15 mouse cellular contexts compared by ENCODE assay signal in genomic region chrX:13655906-13656305, GRCm38 (mm10). TPM values are rescaled to one million over a fixed set of nuclear protein-coding genes. Genes with fewer than 3 reads are reported as not detected.
DNase-seq lines count a peak whose midpoint lies in the region; ATAC-seq and TF ChIP-seq lines count a peak whose summit lies in the region.
"Had no signal": no experiment of that assay in that cellular context is flagged by ENCODE, and none has a peak within 500 bp of the region (broad histone marks: within the 10 kb centered on the region; RNA-seq: fewer than 3 reads in every experiment).

No protein-coding gene starts in this region.

- H3K4me1 ChIP-seq in liver, embryonic 14.5 days (replicated peaks; ENCODE audit: control insufficient read depth in 2 of 2, insufficient read depth in 2 of 2, low read length in 1 of 2): peaks cover 0 to 20% of the 10 kb centered on the region in 2 experiments; a peak in 2 of 4 replicates
- no peaks in the 10 kb centered on the region for H3K4me1 ChIP-seq in hindbrain, embryonic 13.5 days (replicated peaks)
- no peaks in the 10 kb centered on the region for H3K4me1 ChIP-seq in forebrain, embryonic 14.5 days (ENCODE audit: control insufficient read depth, insufficient read depth, low read length)
- 0 out of 2 replicates have a peak, but pooled peaks cover 2% of the 10 kb centered on the region for H3K4me1 ChIP-seq in cerebellum, adult 2 months (ENCODE audit: control insufficient read depth, insufficient read depth, low read length)
- H3K4me1 ChIP-seq: midbrain, embryonic 12.5 days had no signal

- no peaks in the 10 kb centered on the region for H3K9me3 ChIP-seq in liver, embryonic 14.5 days (ENCODE audit: control insufficient read depth, low read length)
- no peaks in the 10 kb centered on the region for H3K9me3 ChIP-seq in hindbrain, embryonic 13.5 days
- H3K9me3 ChIP-seq in forebrain, embryonic 14.5 days (replicated peaks; ENCODE audit: control insufficient read depth, low read length): no peaks in the 10 kb centered on the region
- H3K9me3 ChIP-seq: midbrain, embryonic 12.5 days had no signal

- TF ChIP-seq CTCF in layer of hippocampus, adult 2 months (conservative IDR thresholded peaks at IDR 0.05): no peak
- no peak for TF ChIP-seq CTCF in liver, embryonic 14.5 days (IDR thresholded peaks at IDR 0.05; ENCODE audit: low read depth)
- no peak for TF ChIP-seq CTCF in cerebellum, adult 2 months (IDR thresholded peaks at IDR 0.05; ENCODE audit: borderline replicate concordance, insufficient read depth, low read depth, low read length)

- no peaks in the 10 kb centered on the region for H3K27me3 ChIP-seq in liver, embryonic 14.5 days (ENCODE audit: control insufficient read depth, insufficient read depth, low read length)
- no peaks in the 10 kb centered on the region for H3K27me3 ChIP-seq in hindbrain, embryonic 13.5 days
- H3K27me3 ChIP-seq in forebrain, embryonic 14.5 days (replicated peaks; ENCODE audit: control insufficient read depth, insufficient read depth, low read length): no peaks in the 10 kb centered on the region
- no peaks in the 10 kb centered on the region for H3K27me3 ChIP-seq in cerebellum, adult 2 months (ENCODE audit: control insufficient read depth, insufficient read depth, low read length)
- H3K27me3 ChIP-seq: midbrain, embryonic 12.5 days had no signal

- H3K27ac ChIP-seq in layer of hippocampus, adult 2 months: peak overlapping the region; percentile 76
- no peak overlapping the region for H3K27ac ChIP-seq in liver, embryonic 14.5 days
- H3K27ac ChIP-seq in hindbrain, embryonic 13.5 days: no peak overlapping the region
- H3K27ac ChIP-seq in forebrain, embryonic 14.5 days (ENCODE audit: low read depth, low read length): no peak overlapping the region
- no peak overlapping the region for H3K27ac ChIP-seq in cerebellum, adult 2 months (ENCODE audit: insufficient read depth, low read length)
- H3K27ac ChIP-seq: midbrain, embryonic 12.5 days had no signal

- no peak for DNase-seq in layer of hippocampus, adult 2 months (ENCODE audit: low spot score in 2 of 2)
- no peak for DNase-seq in layer of hippocampus, postnatal 25 days (ENCODE audit: extremely low spot score in 1 of 2, low spot score in 1 of 2)
- DNase-seq in A20 (ENCODE audit: low read depth, low spot score): peak; percentile 69
- DNase-seq in liver, embryonic 14.5 days (ENCODE audit: low read depth in 3 of 3, low spot score in 3 of 3): no peak
- DNase-seq in forebrain, embryonic 14.5 days (ENCODE audit: low spot score): no peak
- DNase-seq in cerebellum, adult 2 months: no peak
- DNase-seq: adrenal gland, adult 8-10 months; heart, postnatal 14 days; kidney, postnatal 14 days; retina, postnatal 1 day had no signal

- H3K9ac ChIP-seq in liver, embryonic 14.5 days (replicated peaks): peak overlapping the region; percentile 27; the same call in 1 of the 2 replicates
- no peak overlapping the region for H3K9ac ChIP-seq in hindbrain, embryonic 13.5 days
- H3K9ac ChIP-seq in forebrain, embryonic 14.5 days (ENCODE audit: low read length): no peak overlapping the region
- H3K9ac ChIP-seq: midbrain, embryonic 12.5 days had no signal

- TF ChIP-seq POLR2A in cerebellum, adult 2 months (IDR thresholded peaks at IDR 0.05; ENCODE audit: borderline replicate concordance, insufficient read depth, low read length): no peak

- no peak for TF ChIP-seq EP300 in liver, embryonic 14.5 days (IDR thresholded peaks at IDR 0.05; ENCODE audit: low read depth)

- no peak overlapping the region for H3K4me3 ChIP-seq in layer of hippocampus, adult 2 months
- H3K4me3 ChIP-seq in liver, embryonic 14.5 days (ENCODE audit: insufficient read depth in 1 of 2, low read depth in 2 of 2, low read length in 2 of 2): 0 out of 4 replicates have a peak overlapping the region, but pooled peaks of 1 of the 2 experiments have one; percentile 14
- H3K4me3 ChIP-seq in hindbrain, embryonic 13.5 days: no peak overlapping the region
- H3K4me3 ChIP-seq in forebrain, embryonic 14.5 days (ENCODE audit: low read depth, low read length): no peak overlapping the region
- no peak overlapping the region for H3K4me3 ChIP-seq in cerebellum, adult 2 months (replicated peaks; ENCODE audit: insufficient read depth, low read depth, low read length)
- H3K4me3 ChIP-seq: midbrain, embryonic 12.5 days had no signal

- WGBS in liver, embryonic 14.5 days (ENCODE audit: insufficient replicate concordance): 41% methylated on average over 6 of the region's 6 CpGs
- WGBS in hindbrain, embryonic 13.5 days: 87% methylated on average over 6 of the region's 6 CpGs
- 85% methylated on average over 6 of the region's 6 CpGs for WGBS in forebrain, embryonic 14.5 days
- WGBS in cerebellum, adult 2 months: 70% methylated on average over 6 of the region's 6 CpGs

- peak; percentile 34 for ATAC-seq in activated CD4-positive, CD25-positive, alpha-beta regulatory T cell, adult 4 months
- ATAC-seq in liver, embryonic 14.5 days (ENCODE audit: insufficient read depth): no peak
- ATAC-seq in hindbrain, embryonic 13.5 days (ENCODE audit: low FRiP score): no peak
- ATAC-seq in forebrain, embryonic 14.5 days: no peak

- peak overlapping the region; percentile 51 for H3K4me2 ChIP-seq in liver, embryonic 14.5 days (ENCODE audit: low read depth)
- no peak overlapping the region for H3K4me2 ChIP-seq in hindbrain, embryonic 13.5 days
- no peak overlapping the region for H3K4me2 ChIP-seq in forebrain, embryonic 14.5 days (ENCODE audit: low read length)
- H3K4me2 ChIP-seq: midbrain, embryonic 12.5 days had no signal

- no peaks in the 10 kb centered on the region for H3K36me3 ChIP-seq in liver, embryonic 14.5 days (replicated peaks; ENCODE audit: control insufficient read depth, insufficient read depth, low read depth)
- H3K36me3 ChIP-seq in hindbrain, embryonic 13.5 days: no peaks in the 10 kb centered on the region
- H3K36me3 ChIP-seq in forebrain, embryonic 14.5 days (ENCODE audit: control insufficient read depth, insufficient read depth, low read length): no peaks in the 10 kb centered on the region
- H3K36me3 ChIP-seq: midbrain, embryonic 12.5 days had no signal

RNA-seq across cellular contexts. Expression of gene Gpr82, which starts 5.3 kb away (rescaled TPM):
- total RNA-seq in layer of hippocampus, adult 2 months (2021): under 1 TPM in 1 of 2 experiments, not detected in 1; 0.15 TPM
- total RNA-seq in layer of hippocampus, postnatal 25 days (2021): not detected
- under 1 TPM in 1 of 2 experiments, not detected in 1; 0.53 TPM for polyA plus RNA-seq in activated CD4-positive, CD25-positive, alpha-beta regulatory T cell, adult 4 months (2017; shearing (Covaris generic))
- polyA plus RNA-seq in liver, embryonic 14.5 days (2012; rRNA removed): not detected in 2 replicates
- polyA plus RNA-seq in liver, embryonic 14.5 days (2014; fragmentation: Nextera tagmentation; extraction: Ambion mirVana): not detected in 2 replicates
- polyA plus RNA-seq in hindbrain, embryonic 13.5 days (2015; fragmentation: Nextera tagmentation; extraction: Ambion mirVana): 0.65 and 0.79 TPM in 2 replicates
- polyA plus RNA-seq in forebrain, embryonic 14.5 days (2014; fragmentation: Nextera tagmentation; extraction: Ambion mirVana): 0.13 and 0.36 TPM in 2 replicates
- not detected in 2 replicates for polyA plus RNA-seq in cerebellum, adult 2 months (2012; rRNA removed)
- total RNA-seq: adrenal gland, adult 8-10 months; gastrocnemius, postnatal 4 days; heart, postnatal 14 days; left cerebral cortex, postnatal 10 days had no signal

RNA-seq across cellular contexts. Expression of gene Gpr34, which starts 24.0 kb away (rescaled TPM):
- 10 to 100 TPM in 1 of 2 experiments, 1 to 10 TPM in 1; 8.7 to 11.7 TPM for total RNA-seq in layer of hippocampus, adult 2 months (2021)
- total RNA-seq in layer of hippocampus, postnatal 25 days (2021): 10 to 100 TPM; 14.3 to 14.6 TPM
- 10 to 100 TPM; 19.6 to 22.7 TPM for polyA plus RNA-seq in activated CD4-positive, CD25-positive, alpha-beta regulatory T cell, adult 4 months (2017; shearing (Covaris generic))
- polyA plus RNA-seq in liver, embryonic 14.5 days (2012; rRNA removed): 0.12 and 0.13 TPM in 2 replicates
- 0.09 and 0.56 TPM in 2 replicates for polyA plus RNA-seq in liver, embryonic 14.5 days (2014; fragmentation: Nextera tagmentation; extraction: Ambion mirVana)
- 2.6 and 4.6 TPM in 2 replicates for polyA plus RNA-seq in hindbrain, embryonic 13.5 days (2015; fragmentation: Nextera tagmentation; extraction: Ambion mirVana)
- 3.8 and 4.1 TPM in 2 replicates for polyA plus RNA-seq in forebrain, embryonic 14.5 days (2014; fragmentation: Nextera tagmentation; extraction: Ambion mirVana)
- 2.7 and 3.1 TPM in 2 replicates for polyA plus RNA-seq in cerebellum, adult 2 months (2012; rRNA removed)
